Mouse (Mus musculus) heart, postnatal 0 days (tissue): Measurements from ENCODE around the gene Gatd1. TPM values are rescaled to one million over a fixed set of nuclear protein-coding genes. Genes with fewer than 3 reads are reported as not detected.

ENCODE experiments used
- ATAC-seq: fragments of 200-750 bp; cut with Nextera tagmentation; 2 replicates; pipeline ENCODE4 v1.8.0; 2017; ENCODE audit warnings: low read depth, moderate number of reproducible peaks, moderate library complexity; ENCODE audit not compliant: insufficient read depth
- DNase-seq: peaks from one replicate; pipeline ENCODE4 v3.0.0-alpha.2; 2016; ENCODE audit warnings: low spot score
- H3K27ac ChIP-seq: fragments of 300-500 bp; sonication (generic); 2 replicates; pipeline ENCODE4 v1.5.1; 2014; ENCODE audit warnings: low read depth, mild to moderate bottlenecking
- H3K27me3 ChIP-seq: fragments of 300-500 bp; sonication (generic); 2 replicates; pipeline ENCODE4 v1.6.1; 2014; ENCODE audit warnings: low read length, mixed read lengths; ENCODE audit not compliant: control insufficient read depth, insufficient read depth
- H3K36me3 ChIP-seq: fragments of 300-500 bp; sonication (generic); replicated peaks from 2 replicates; pipeline ENCODE4 v1.6.1; 2014; ENCODE audit warnings: low read length, mixed read lengths; ENCODE audit not compliant: control insufficient read depth, insufficient read depth
- H3K4me1 ChIP-seq: fragments of 300-500 bp; sonication (generic); 2 replicates; pipeline ENCODE4 v1.6.1; 2014; ENCODE audit warnings: antibody characterized with exemption; ENCODE audit not compliant: control insufficient read depth, insufficient read depth
- H3K4me2 ChIP-seq: fragments of 300-500 bp; sonication (generic); 2 replicates; pipeline ENCODE4 v1.6.1; 2014; ENCODE audit warnings: low read depth, mild to moderate bottlenecking, low read length, moderate library complexity
- H3K4me3 ChIP-seq: fragments of 300-500 bp; sonication (generic); 2 replicates; pipeline ENCODE4 v1.5.1; 2014; ENCODE audit warnings: low read depth, low read length
- H3K9ac ChIP-seq: fragments of 300-500 bp; sonication (generic); replicated peaks from 2 replicates; pipeline ENCODE4 v1.6.1; 2014; ENCODE audit warnings: low read depth, low read length, mixed read lengths
- H3K9me3 ChIP-seq: fragments of 300-500 bp; sonication (generic); replicated peaks from 2 replicates; pipeline ENCODE4 v1.6.1; 2016; ENCODE audit warnings: low read length; ENCODE audit not compliant: control insufficient read depth
- CTCF ChIP-seq: IDR thresholded peaks from 2 replicates; pipeline ENCODE4 v1.5.1; 2016; ENCODE audit warnings: antibody characterized with exemption, control low read depth, low read depth
- EP300 ChIP-seq: IDR thresholded peaks from 2 replicates; pipeline ENCODE4 v1.6.1; 2016; ENCODE audit warnings: antibody characterized with exemption, low read depth
- WGBS: fragments of 180-500 bp; shearing (Covaris S2); extraction: QIAGEN DNeasy Blood & Tissue Kit; methylation state at CpG from one replicate; pipeline ENCODE4 v1.1.7; 2014; 5-methylcytosine and 5-hydroxymethylcytosine counted together
- polyA plus RNA-seq: library from polyadenylated mRNA; unstranded; fragments of >200 nt; fragmentation: Nextera tagmentation; extraction: Ambion mirVana; gene quantifications from 2 replicates; pipeline ENCODE4 v1.2.1, GENCODE M21; 2015
- total RNA-seq: library from RNA; depleted of rRNA; stranded (reverse); fragments of >200 nt; gene quantifications from 2 replicates; pipeline ENCODE4 v1.2.3, GENCODE M21; 2014; ENCODE audit warnings: low replicate concordance

Gatd1 gene
- total and polyA plus RNA-seq, 2 experiments from 2014 or later, result 19.9 to 29.4 TPM

DNA sequence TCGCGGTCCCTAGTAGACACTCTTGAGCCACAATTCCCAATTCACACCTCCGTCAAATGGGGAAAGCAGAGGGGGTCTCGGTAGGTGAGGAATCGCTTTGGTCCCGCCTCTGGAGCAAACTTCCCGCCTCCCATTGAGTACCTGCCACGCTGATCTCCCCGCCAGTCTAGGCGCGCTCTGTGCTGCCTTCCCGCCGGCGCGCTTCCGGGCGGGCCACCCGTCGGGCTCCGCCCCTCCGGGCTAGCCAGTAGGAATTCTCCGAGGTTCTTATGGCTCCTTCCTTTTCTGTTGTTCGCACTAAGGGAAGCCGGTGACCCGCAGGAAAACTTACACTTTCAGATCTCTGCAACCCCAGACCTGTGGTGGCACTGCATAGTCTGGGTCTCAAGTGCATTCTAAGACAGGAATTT lies 29.9 kb upstream of the Gatd1 start, which contains the start of gene Pidd1:
TSS of gene Pidd1 (minus strand) at position 198 of the 410 bp plus-strand sequence.
- ATAC-seq, result peak; percentile 51
- 0% methylated on average over 25 of the region's 25 CpGs for WGBS
- H3K9ac ChIP-seq, result peak within 1 kb of the TSS; percentile 39
- no peaks in the 10 kb centered on the region for H3K9me3 ChIP-seq
- H3K27ac ChIP-seq, result peak within 1 kb of the TSS; percentile 70
- peaks cover 5% of the 10 kb centered on the region for H3K36me3 ChIP-seq
- peak within 1 kb of the TSS; percentile 91 for H3K4me2 ChIP-seq
- H3K4me3 ChIP-seq, result peak within 1 kb of the TSS; percentile 55
- DNase-seq, result peak; percentile 82
- H3K27me3 ChIP-seq, result no peaks in the 10 kb centered on the region
- H3K4me1 ChIP-seq, result peaks cover 22% of the 10 kb centered on the region
- TF ChIP-seq CTCF, result no peak
- TF ChIP-seq EP300, result no peak

DNA sequence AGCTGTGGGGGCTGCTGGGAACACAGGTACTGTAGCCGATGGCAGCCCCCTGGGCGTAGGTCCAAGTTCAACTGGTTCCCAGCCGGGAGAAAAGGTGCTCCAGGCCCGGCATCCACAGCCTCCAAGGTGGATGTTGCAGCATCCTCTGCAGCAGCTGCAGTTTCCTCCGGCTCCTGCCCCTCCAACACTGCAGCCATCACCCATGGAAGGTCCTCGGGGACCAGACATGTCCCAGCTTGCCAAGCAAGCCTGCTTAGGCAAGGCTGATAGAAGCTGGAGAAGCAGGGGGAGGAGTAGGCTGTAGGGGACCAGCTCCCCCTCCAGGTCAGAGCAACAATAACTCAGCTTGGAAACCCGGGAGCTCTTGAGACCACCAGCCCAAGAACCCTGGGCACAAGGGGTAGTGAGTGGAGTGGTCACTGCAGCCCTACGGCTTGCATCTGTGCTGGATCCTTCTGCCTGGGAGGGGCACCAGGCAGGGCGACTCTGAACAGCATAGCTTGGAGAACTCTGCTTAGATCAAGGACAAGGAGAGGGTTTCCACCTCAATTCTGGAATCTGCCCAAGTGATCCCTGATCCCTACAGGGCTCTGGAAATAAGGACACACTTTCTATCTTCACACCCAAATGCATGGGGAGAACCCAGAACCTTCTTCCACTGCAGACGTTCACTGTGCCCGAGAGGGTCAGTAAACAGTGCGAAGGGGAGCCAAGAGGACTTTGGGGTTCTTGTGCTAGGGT lies 29.3 kb upstream of the Gatd1 start:
- H3K9me3 ChIP-seq, result no peaks in the 10 kb centered on the region
- H3K36me3 ChIP-seq, result no peaks in the 10 kb centered on the region; the same call in 1 of the 2 replicates
- peak; percentile 58 for DNase-seq
- H3K4me3 ChIP-seq, result peak overlapping the region; percentile 55
- peak overlapping the region; percentile 70 for H3K27ac ChIP-seq
- H3K4me2 ChIP-seq, result peak overlapping the region; percentile 91
- H3K9ac ChIP-seq, result peak overlapping the region; percentile 39
- 15% methylated on average over 12 of the region's 12 CpGs for WGBS
- peaks cover 16% of the 10 kb centered on the region for H3K4me1 ChIP-seq
- no peaks in the 10 kb centered on the region for H3K27me3 ChIP-seq
- TF ChIP-seq EP300 (no peak), CTCF (peak; percentile 30; the same call in 1 of the 2 replicates)
- ATAC-seq, result no peak

DNA sequence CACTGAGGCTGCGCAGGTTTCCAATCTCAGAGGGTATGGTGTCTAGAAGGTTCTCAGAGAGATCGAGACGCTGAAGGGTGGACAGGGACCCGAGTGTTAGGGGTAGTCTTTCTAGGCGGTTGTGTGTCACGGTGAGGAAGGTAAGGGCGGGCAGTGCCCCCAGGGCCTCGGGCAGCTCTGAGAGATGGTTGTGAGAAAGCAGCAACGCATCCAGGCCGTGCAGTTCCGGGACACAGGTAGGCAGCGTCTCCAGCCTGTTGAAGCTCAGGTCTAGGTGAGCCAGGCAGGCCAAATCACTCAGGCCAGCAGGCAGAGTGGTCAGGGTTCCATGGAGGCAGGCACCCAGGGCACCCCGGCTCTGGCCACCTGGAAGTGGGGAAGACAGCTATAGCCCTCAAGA lies 28.3 kb upstream of the Gatd1 start:
- ATAC-seq, result no peak
- WGBS, result 91% methylated on average over 13 of the region's 13 CpGs
- H3K36me3 ChIP-seq, result no peaks in the 10 kb centered on the region; the same call in 1 of the 2 replicates
- no peak overlapping the region for H3K9ac ChIP-seq
- H3K27ac ChIP-seq, result no peak overlapping the region
- no peak for DNase-seq
- 0 out of 2 replicates have a peak overlapping the region, but pooled peaks have one; percentile 91 for H3K4me2 ChIP-seq
- TF ChIP-seq CTCF (no peak), EP300 (no peak)
- H3K9me3 ChIP-seq, result no peaks in the 10 kb centered on the region
- H3K27me3 ChIP-seq, result no peaks in the 10 kb centered on the region
- peaks cover 14% of the 10 kb centered on the region for H3K4me1 ChIP-seq
- no peak overlapping the region for H3K4me3 ChIP-seq

DNA sequence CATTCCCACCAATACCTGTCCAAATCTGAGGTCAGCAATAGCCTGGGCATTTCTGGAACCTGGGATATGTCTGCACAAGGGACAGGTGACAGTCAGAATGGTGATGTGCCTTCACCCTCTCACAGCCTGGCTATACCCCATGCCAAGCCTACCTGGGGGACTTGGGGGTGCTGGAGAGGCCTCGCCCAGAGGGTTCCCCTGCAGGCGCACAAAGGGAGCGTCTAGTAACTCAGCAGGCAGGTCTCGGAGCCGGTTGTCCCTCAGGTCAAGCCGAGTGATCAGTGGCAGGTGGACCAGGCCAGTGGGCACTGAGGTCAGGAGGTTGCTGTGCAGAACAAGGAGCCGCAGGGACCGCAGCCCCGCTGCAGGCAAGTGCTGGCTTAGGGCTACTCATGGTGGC lies 27.5 kb upstream of the Gatd1 start:
- Histone ChIP-seq H3K4me2 (no peak overlapping the region), H3K4me1 (peaks cover 18% of the 10 kb centered on the region), H3K27ac (no peak overlapping the region), H3K36me3 (no peaks in the 10 kb centered on the region; the same call in 1 of the 2 replicates), H3K27me3 (no peaks in the 10 kb centered on the region), H3K9ac (no peak overlapping the region), H3K9me3 (no peaks in the 10 kb centered on the region), H3K4me3 (no peak overlapping the region)
- ATAC-seq, result no peak
- WGBS, result 91% methylated on average over 9 of the region's 9 CpGs
- DNase-seq, result no peak
- TF ChIP-seq CTCF (no peak), EP300 (no peak)

DNA sequence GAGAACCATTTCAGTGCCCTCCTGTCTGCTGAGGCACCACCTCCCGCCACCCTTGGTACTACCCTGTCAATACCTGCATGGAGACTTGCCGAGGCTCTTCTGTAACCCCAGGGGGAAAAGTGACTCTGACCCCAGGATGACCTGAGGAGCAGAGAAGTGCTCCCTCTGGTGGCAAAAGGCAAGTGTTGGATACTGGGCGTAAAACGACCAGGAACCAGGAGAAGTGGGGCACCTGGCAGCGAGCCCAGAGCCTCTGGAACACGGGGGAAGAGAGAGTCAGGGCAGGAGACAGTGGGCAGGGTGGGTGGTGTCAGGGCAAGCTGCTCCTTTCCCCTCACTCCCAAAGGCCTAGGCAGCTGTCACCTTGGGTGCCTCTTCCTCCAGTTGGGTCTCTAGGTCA lies 26.7 kb upstream of the Gatd1 start:
- H3K27me3 ChIP-seq, result no peaks in the 10 kb centered on the region
- H3K4me3 ChIP-seq, result no peak overlapping the region
- no peak overlapping the region for H3K4me2 ChIP-seq
- WGBS, result 18% methylated on average over 6 of the region's 6 CpGs
- no peaks in the 10 kb centered on the region; the same call in 1 of the 2 replicates for H3K36me3 ChIP-seq
- no peak overlapping the region for H3K27ac ChIP-seq
- ATAC-seq (peak; percentile 5; the same call in 1 of the 2 replicates), DNase-seq (peak; percentile 75)
- H3K9ac ChIP-seq, result no peak overlapping the region
- peaks cover 22% of the 10 kb centered on the region for H3K4me1 ChIP-seq
- no peaks in the 10 kb centered on the region for H3K9me3 ChIP-seq
- TF ChIP-seq EP300 (no peak), CTCF (peak; percentile 80)
